Mouse (Mus musculus): ENCODE data around the gene Gm20388.

Gm20388 gene

DNA sequence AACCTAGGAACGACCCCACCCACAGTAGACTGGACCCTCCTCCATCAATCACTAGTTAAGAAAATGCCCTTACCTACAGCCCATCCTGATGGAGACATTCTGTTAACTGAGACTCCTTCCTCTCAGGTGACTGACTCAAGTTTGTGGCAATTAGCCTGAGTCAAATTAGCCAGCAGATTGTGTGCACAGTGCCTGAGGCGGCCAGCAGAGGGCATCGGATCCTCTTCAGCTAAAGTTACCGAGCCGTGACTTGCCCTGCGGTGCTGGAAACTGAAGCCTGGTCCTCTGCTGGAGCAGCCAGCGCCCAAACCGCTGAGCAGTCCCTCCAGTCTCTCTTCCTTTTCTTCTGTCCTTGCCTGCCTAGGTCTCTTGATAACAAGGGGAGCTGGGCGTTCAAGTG is 56.8 kb downstream of the Gm20388 start:
- DNase-seq = no peak

DNA sequence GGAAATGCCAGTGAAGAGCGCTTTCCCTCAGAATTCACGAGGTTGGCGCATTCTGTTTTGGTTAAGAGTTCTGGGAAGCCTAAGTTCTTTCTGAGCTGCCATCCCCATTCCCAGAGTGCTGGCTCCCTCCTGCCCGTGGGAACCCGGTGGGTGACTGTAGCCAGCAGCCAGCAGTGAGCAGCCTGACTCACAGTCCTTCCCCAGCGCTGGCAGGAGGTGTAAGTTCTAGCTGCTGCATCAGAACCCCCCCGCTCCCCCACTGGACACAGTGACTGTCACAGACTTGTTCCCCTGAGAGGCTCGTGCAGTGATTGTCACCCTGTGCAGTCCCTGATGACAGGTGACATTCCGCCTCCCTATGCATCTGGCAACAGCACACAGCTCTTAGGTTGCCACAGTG is 59.5 kb downstream of the Gm20388 start:
- DNase-seq = no peak

DNA sequence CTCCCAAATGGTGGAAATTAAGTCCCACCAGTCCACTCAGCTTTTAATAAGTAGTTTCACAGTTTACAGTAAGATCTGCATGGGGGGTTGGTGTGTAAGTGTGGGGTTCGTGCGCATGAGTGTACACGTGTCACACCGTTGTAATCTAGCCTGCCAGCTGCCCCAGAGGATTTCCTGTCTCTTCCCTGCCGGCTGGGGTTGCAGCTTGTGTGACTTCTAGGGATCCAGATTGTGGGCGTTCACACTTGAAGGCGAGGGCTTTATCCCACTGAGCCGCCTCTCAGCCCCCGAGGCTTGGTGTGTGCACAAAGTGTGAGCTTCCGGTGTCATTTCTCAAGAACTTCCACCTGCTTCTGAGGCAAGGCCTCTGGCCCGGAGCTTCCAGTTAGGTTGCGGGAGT is 61.9 kb downstream of the Gm20388 start:
- peak; percentile 27 to 50 for DNase-seq

DNA sequence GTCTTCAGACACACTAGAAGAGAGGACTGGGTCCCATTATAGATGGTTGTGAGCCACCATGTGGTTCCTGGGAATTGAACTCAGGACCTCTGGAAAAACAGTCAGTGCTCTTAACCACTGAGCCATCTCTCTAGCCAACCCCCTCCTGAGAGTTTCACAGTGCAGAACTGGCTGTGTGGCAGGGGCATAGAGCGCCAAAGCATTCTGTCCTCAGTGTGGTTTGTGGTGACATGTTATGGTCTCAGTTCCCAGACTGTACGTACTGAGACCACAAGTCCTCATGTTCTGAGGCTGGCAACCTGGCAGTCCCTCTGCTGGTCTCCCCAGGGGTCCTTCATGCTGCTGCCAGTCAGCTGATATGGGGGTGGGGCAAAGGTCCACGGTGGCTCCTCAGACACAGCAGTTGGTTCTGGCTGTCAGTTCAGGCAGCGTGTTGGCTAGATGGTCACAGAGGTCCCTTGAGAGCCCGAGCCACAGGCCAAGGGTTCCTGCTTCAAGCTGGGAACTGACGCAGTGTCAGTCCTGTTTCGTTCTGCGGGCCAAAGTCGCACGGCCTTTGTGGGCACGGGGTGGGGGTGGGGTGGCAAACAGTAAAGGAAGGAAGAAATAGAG is 68.2 kb downstream of the Gm20388 start:
- peak in 1 of 2 experiments; percentile 29 for DNase-seq

DNA sequence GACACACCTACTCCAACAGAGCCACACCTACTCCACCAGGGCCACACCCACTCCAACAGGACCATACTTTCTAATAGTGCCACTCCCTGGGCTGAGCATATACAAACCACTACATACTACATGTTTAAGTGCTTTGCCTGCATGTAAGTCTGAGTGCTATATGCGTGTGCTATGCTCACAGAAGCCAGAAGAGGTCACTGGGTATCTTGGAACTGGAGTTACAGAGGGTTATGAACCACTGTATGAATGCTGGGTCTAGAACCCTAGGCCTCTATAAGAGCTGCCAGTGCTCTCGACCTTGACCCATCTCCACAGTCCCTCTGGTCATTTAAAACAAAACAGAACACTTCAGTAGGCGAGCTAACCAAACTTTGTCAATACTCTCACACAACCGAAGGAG is 70.6 kb downstream of the Gm20388 start:
- DNase-seq = no peak

DNA sequence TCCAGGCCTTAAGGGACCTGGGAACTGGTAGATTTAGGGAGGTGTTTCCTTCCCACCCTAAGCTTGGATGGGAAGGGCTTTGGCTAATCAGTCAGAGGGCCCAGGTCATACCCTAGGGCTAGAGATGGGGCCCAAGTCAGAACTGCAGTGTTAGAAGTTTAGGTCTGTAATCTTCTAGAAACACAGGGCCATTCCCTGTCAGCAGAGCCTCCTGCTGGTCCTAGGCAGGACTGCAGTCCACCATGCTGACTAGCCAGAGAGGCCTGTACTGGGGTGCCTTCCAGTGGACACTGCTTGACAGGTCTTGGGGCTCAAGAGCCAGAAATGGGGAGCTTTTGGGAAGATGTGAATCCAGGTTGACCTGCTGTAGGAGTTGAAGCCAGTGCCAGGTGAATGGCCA is 73.4 kb downstream of the Gm20388 start:
- DNase-seq = peak; percentile 25 to 36

DNA sequence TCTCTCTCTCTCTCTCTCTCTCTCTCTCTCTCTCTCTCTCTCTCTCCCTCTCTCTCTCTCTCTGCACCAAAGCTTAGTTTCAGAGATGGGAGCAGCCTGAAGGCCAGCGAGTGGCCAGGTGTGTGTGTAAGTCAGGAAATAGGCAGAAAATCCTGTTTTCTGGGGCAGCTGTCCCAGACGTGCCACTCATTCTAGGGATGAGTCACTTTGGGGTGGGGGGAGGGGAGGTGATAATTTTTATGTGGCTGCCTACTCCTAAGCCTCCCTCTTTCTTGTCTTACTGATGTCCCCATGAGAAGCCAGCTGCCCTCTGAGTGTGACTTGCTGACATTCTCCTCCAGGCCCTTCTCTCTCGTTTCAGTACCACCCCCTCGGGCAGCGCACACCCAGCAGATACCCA is 75.5 kb downstream of the Gm20388 start:
- DNase-seq = no peak

DNA sequence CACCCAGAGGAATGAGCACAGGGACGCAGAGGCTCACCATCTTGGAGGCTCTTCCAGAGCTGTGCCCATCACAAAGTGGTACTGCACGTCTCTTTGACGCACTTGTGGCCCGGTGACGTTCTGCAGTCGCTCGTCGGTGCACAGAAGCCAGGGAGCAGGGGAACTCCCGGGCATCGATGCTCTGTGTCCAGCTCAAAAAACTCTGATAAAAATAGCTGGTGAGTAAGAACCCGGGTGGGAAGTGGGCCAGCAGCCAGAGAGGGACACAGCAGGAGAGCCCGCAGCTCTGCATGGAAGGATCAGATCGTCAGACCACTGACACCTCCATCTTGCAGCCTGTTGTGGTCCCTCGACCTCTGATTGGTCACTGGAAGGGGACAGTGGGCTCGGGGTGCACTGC is 77.4 kb downstream of the Gm20388 start:
- peak; percentile 32 to 48 for DNase-seq

DNA sequence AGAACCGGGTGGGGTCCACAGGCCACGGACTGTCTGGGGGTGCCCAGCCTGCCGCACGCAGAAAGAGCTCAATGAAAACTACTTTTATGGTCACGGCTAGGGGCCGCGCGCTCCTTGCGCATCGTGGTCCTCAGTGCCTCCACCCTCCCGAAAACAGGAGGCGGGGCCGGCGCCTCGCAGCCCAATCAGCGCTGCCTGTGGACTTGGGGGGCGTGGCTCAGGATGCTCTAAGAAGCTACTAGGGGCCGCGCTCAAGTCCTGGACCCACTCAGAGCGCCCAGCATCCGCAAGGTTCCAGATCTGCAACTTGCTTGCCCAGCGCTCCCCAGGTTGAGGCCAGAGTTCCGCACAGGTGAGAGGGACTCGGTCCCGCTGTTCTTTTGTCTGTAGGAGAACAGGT is 81.6 kb downstream of the Gm20388 start, which contains the start of gene Crispld2:
Gene Crispld2, plus strand, starts transcription at position 190 of the 400 bp plus-strand sequence.
- peak; percentile 83 to 88 for DNase-seq

DNA sequence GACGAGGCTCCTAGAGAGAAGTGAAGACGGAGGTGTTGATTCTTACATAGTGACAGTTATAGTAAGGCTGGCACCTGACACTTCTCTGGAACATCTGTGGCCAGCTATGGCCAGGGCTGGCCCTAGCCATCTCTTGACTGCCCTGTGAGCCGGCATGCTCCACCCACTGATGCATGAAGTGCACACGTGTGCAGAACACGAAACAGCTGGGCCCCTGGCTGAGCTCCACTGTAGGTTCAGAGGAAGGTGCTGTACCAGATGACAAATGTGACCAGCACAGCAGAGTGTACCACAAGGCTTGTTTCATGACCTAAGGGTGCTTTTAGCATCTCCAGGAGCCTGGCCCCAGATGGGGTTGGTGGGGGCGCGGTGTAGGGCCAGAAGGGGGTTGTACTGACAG is 83.5 kb downstream of the Gm20388 start:
- DNase-seq = peak in 1 of 2 experiments; percentile 51

DNA sequence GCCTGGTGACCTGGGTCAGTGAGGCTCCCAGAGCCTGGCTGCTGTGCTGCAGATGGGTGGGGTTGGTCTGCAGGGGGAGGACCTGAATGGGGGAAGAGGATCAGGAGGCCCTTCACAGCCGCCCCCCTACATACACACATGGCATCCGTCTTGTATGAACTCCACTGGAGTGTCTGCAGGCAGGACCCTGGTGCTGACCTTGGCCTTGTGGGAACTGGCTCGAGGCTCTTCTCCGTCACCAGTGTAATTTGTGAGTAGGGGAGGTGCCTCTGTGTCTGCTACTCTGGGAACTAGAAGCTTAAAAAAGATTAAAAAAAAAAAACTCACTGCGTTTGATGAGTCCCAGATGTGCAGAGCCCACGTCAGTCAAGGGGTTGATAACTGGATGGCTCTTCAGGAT is 83.9 kb downstream of the Gm20388 start:
- peak in 1 of 2 experiments; percentile 67 for DNase-seq

DNA sequence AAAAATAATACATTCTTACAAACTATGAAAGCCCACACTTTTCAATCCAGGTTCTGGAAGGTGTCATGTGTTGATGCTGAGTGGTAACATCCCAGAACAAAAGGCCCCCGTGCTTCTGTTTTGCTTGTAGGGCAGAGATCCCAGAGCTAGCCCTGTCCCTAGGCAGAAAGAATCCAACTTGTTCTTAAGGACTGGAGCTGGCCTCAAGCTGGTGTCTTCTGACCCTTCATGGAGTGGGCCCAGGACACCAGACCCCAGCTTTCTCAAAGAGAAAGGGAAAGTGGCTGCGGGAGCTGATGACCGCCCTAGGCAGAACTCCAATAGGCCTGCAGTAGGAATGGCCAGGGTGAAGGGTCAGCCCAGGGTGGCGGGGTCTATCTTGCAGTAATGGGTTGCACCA is 86.6 kb downstream of the Gm20388 start:
- no peak for DNase-seq

DNA sequence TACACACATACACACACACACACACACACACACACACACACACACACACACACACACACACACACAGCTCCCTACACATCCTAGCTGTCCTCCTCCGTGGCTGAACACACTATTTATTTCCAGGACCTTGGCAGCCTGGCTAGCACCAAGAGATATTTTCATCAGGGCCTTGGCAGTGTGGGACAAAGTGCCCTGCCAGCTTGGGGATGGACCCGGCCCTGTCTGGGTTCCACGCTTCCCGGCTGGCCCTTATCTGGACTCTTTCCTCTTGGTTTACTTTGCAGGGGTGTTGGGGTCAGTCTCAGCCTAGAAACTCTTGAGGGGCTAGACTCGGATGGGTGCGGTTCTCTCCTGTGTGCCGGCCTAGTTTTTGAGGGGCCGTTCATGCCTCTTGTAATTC is 89.8 kb downstream of the Gm20388 start:
- DNase-seq = peak in 1 of 2 experiments; percentile 56

DNA sequence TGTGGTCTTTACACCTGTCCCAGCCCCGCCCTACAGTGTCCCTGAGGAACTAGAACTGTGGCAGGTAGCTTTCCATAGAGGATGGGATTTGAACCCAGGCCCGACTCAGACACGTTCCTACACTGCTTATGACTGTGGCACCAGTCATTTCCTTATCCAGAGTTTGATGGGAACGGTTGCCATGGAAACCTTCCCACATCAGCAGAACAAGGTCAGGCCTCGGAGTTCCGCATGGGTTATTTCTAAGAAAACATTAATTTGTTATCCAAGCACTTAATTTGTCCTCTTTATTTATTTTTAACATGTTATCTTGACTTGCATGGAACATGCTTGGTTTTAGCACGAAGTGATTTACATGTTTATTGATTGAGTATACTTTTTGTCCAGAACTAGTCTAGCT is 91.1 kb downstream of the Gm20388 start:
- DNase-seq = no peak

DNA sequence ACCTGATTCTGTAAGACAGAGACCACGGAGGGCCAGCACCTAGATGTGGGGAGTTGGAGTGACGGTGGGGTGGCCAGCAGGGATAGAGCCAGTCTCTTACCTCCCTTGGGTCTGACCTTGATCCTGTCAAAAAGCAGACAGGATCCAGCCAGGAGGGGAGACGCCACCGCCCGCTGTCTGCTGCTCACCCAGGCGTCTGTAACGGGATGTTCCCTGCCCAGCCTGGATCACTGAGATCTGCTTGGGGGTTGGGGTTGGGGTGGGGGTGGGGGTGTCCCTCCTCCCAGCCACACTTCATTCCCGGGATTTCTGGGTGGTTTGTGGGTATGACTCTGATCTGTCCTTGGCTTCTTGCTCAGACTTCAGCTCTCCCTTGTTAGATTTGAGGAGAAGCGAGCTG is 91.7 kb downstream of the Gm20388 start:
- DNase-seq = no peak

DNA sequence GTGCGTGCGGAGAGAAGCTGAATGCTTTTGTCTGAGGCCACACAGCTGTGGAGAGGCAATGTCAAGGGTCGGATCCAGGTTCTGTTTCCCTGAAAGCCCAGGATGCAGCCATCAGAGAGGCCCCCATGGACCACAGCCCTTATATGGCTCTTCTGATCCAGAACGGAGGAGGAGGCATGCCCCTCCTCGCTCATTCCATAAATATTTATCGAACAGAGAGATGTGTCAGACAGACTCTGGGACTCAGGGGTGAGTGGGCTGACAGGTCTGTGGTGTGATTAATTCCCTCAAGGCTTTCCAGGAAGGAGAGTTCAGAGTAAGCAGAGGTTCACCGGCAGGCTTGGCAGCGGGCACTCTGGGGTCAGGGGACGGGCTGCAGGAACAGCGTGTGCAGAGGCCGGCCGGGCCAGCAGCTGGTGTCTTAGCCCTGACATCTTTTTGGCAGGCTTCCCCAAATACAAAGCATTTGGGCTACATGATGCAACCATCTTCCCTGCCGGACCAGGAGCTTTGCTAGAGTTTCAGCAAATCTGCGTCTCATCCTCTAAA is 93.6 kb downstream of the Gm20388 start:
- peak; percentile 71 to 89 for DNase-seq

DNA sequence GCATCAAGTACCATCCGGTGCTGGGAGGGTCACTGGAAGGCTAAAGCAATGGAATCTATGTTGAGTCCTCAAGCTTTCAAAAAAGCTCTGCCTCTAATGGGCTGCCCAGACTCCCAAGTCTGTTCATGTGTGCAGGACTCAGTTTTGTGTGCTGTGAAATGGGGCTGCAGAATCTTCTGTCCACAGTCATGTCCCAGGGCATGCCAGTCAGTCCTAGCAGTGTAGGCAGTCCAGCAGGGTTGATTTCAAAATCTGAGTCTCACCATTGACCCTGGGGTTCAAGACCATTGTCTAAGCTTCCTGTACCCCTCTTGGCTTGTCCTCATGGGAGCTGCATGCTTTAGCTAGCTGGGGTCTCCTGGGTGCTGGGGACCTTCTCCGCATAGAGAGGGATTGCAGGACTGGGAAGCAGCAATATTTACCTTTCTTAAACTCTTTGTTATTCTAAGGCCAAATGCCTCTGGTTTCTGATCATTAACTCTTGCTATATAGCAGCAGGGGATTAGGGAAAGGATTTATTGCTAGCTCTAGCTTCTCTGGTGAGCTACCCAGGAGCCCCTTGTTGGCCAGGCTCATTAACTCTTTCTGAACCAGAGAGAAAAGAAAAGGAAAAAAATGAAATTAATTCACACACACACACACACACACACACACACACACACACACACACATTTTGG is 94.2 kb downstream of the Gm20388 start:
- DNase-seq = no peak

DNA sequence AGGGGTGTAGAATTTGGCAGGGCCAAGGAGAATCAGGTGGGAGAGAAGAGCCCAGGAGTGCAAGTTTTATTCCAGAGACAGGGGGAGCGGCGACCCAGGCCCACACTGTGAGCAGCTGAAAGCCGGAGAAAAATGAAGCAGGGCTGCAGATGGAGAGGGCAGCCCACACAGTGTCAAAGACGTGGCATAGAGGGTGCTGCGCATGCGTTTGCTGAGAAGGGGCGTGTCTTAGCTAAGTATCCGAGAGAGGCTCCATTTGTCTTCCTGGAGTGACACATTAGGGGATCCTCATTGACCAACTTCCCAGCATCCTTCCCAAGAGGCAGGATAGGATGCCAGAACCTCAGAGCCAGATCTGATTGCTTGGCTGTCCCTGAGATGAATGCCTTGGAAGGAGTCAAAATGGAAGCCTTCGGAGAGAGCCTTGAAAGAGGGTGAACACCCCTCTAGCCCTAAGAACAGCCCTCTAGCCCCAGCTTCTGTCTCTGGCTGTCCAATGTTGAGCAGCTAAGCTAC is 96.1 kb downstream of the Gm20388 start:
- no peak for DNase-seq

DNA sequence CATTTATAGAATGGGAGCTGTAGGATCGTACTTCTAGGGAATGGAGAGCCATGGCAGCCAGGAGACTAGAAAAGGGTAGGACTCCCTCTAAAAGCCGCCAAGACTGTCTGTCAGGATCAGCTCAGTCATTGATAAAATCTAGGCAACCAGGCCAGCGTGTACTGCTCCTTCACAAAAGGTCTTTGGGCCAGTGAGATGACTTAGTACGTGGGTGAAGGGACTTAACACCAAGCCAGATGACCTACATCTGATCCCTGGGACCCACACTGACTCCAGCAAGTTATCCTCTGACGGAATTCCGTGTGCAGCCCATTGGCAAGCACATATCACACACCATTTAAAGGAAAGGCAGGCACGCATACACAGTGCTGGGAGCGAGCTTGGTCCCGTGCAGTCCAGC is 96.5 kb downstream of the Gm20388 start:
- no peak for DNase-seq

DNA sequence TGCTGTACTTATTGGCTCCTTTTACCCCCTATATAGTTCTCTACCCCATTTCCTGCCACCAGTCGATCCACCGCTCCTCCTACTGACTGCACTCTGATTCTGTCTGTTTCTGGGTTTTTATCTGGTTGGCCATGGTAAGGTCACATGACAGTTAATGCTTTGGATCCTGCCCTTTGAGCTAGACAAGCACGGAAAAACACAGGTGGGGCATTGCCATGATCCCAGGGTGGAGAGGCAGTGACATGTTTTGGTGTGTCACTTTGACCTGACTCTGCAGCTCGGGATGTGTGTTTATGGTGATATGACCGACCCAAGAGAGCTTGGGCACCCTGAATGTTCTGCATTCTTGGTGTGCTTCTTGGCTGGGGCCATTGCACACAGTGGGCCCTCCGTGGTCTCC is 98.6 kb downstream of the Gm20388 start:
- DNase-seq = no peak

DNA sequence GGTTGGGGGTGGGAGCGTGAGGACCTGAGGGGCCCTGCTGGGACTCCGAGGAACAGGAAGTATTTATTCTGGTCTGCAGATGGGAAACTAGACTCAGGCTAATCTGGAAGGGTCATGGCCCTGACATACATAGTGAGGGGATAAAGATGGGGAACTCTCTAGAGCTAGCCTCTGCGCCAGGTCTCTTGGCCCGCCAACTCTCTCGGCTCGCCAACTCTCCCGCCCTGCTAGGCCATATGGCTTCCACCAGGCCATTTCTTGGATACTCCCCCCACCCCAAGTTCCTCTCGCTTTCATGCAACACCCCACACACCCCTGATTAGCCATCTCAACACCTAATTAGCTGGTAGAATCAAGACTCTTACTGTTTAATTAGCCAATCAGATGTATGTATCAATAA is 101.8 kb downstream of the Gm20388 start:
- DNase-seq = no peak

DNA sequence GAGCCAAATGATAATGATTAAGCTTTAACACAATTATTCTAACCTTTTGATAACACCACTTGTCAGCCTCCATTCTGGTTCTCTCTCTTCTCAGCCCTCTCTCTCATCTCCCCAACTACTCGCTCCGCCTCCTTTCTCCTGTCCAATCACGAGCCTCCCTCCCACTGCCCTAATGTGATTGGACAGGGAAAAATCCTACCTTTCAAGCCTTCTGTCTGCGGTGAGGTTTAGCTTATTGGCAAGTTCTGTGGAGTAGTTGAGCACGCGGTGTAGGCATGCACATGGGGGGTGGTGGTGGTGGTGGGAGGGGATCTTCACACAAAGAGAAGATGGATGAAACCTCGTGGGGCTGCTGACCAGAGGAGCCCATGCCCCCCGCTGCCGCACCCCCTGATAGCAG is 102.3 kb downstream of the Gm20388 start:
- no peak for DNase-seq

DNA sequence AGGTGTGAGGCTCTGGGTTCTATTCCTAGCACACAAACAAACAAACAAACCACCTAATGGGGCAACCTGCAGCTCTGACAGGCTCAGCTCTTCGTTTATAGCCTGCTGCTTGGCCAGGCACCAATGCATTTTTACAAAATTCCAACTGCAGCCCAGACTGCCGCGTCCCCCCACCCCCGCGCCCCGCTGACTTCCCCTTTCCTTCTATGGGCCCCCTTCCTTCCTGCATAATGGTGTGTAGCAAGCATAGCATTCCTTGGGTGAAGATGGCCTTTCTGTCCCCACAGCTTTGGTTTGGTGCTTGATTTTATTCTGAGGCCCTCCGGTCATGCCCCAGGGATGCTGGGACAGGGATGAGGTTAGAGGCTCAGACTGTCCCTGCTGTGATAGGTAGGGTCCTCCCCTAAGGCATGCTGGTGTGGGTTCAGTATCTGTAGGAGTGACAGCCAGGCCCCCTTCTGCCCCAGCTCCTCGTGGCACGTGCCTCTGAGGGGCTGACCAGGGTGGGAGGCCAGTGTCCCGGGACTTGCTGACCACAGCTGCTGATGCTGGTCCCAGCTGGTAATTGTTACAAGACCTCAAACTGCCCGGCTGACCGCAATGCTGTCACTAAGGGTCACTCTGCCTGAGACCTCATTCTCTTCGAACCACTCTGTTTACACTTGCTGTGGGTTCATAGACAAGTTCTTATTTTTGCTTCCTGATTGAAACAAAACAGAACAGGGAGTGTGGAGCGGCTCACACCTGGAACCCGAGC is 103.8 kb downstream of the Gm20388 start:
- DNase-seq = peak in 1 of 2 experiments; percentile 51

DNA sequence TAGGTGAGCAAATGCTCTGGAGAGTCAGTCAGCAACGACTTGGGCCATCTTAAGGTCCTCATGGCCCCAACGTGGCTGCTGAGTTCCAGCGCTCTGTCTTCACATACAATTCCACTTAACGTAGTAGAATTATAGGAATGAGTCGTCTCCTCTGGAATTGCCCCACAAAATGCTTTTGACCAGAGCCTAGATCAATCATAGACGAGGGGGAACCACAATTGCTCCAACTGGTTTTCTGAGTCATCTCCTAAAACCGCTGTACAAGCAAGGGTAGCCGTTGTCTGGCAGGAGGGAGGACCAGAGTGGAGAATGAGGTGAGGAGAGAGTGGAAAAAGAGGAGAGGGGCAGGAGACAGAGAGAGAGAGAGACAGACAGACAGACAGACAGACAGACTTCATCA is 105.3 kb downstream of the Gm20388 start:
- DNase-seq = no peak
